In genomic region chr17:8223225-8223624, GRCm38 (mm10) we compare ENCODE assay signal across 23 mouse cellular contexts. TPM values are rescaled to one million over a fixed set of nuclear protein-coding genes. Genes with fewer than 3 reads are reported as not detected.
"Had no signal": no experiment of that assay in that cellular context is flagged by ENCODE, and none has a peak within 500 bp of the region (broad histone marks: within the 10 kb centered on the region; RNA-seq: fewer than 3 reads in every experiment).

No protein-coding gene starts in this region.

- H3K36me3 ChIP-seq: liver, embryonic 13.5 days; midbrain, embryonic 10.5 days; neural tube, embryonic 12.5 days; neural tube, embryonic 15.5 days had no signal

- H3K27me3 ChIP-seq: liver, embryonic 13.5 days; neural tube, embryonic 12.5 days; neural tube, embryonic 15.5 days had no signal

- ATAC-seq: intestine, postnatal 0 days; lung, postnatal 0 days had no signal

- H3K4me3 ChIP-seq: layer of hippocampus, adult 2 months; liver, embryonic 13.5 days; megakaryocyte, embryonic 14.5 days; midbrain, embryonic 10.5 days; neural tube, embryonic 12.5 days; neural tube, embryonic 15.5 days had no signal

- DNase-seq: kidney, adult 2 months; layer of hippocampus, adult 9-11 months; liver, embryonic 13.5 days; lung, adult 2 months; lung, postnatal 36 days; midbrain, embryonic 14.5 days; retina, postnatal 1 day; right cerebral cortex, postnatal 25 days; thymus, adult 2 months; thymus, postnatal 14 days; thymus, postnatal 4 days had no signal

- H3K4me2 ChIP-seq: liver, embryonic 13.5 days; neural tube, embryonic 12.5 days; neural tube, embryonic 15.5 days had no signal

- H3K27ac ChIP-seq: kidney, postnatal 0 days; layer of hippocampus, adult 2 months; liver, embryonic 13.5 days; midbrain, embryonic 10.5 days; neural tube, embryonic 12.5 days; neural tube, embryonic 15.5 days had no signal

- H3K9ac ChIP-seq: liver, embryonic 13.5 days; neural tube, embryonic 12.5 days; neural tube, embryonic 15.5 days had no signal

- H3K9me3 ChIP-seq: liver, embryonic 13.5 days; megakaryocyte, embryonic 14.5 days; midbrain, embryonic 10.5 days; neural tube, embryonic 12.5 days; neural tube, embryonic 15.5 days had no signal

- H3K4me1 ChIP-seq: liver, embryonic 13.5 days; megakaryocyte, embryonic 14.5 days; midbrain, embryonic 10.5 days; neural tube, embryonic 12.5 days; neural tube, embryonic 15.5 days had no signal

RNA-seq across cellular contexts. Expression of gene Ccr6, which starts 12.6 kb away (rescaled TPM):
- total RNA-seq: liver, adult 2 months had no signal
- polyA plus RNA-seq: kidney, embryonic 14.5 days; kidney, postnatal 0 days; limb, embryonic 11.5 days; limb, embryonic 14.5 days; midbrain, embryonic 10.5 days; midbrain, embryonic 14.5 days; neural tube, embryonic 12.5 days; neural tube, embryonic 15.5 days had no signal
